7 mouse cellular contexts compared by ENCODE assay signal in genomic region chr9:64638250-64638649, GRCm38 (mm10).
A peak's percentile ranks its signal among the peaks of the same experiment; 100 is the strongest.
DNase-seq lines count a peak whose midpoint lies in the region; ATAC-seq and TF ChIP-seq lines count a peak whose summit lies in the region.

No protein-coding gene starts in this region.

- H3K27ac ChIP-seq in forebrain, embryonic 15.5 days (replicated peaks): no peak overlapping the region
- no peak overlapping the region for H3K27ac ChIP-seq in hindbrain, embryonic 13.5 days
- no peak overlapping the region for H3K27ac ChIP-seq in limb, embryonic 14.5 days (replicated peaks; ENCODE audit: low read depth, low read length)
- H3K27ac ChIP-seq in midbrain, embryonic 15.5 days: no peak overlapping the region

- no peaks in the 10 kb centered on the region for H3K36me3 ChIP-seq in forebrain, embryonic 15.5 days
- no peaks in the 10 kb centered on the region for H3K36me3 ChIP-seq in hindbrain, embryonic 13.5 days
- H3K36me3 ChIP-seq in limb, embryonic 14.5 days (ENCODE audit: control insufficient read depth, insufficient read depth, low read length): no peaks in the 10 kb centered on the region
- H3K36me3 ChIP-seq in midbrain, embryonic 15.5 days (replicated peaks): no peaks in the 10 kb centered on the region

- no peak for ATAC-seq in forebrain, embryonic 15.5 days (replicated peaks)
- ATAC-seq in hindbrain, embryonic 13.5 days (ENCODE audit: low FRiP score): peak; percentile 37; the same call in 1 of the 2 replicates
- no peak for ATAC-seq in limb, embryonic 14.5 days (ENCODE audit: low FRiP score, low read depth)
- ATAC-seq in midbrain, embryonic 15.5 days (replicated peaks): no peak

- H3K9ac ChIP-seq in forebrain, embryonic 15.5 days (replicated peaks): no peak overlapping the region
- H3K9ac ChIP-seq in hindbrain, embryonic 13.5 days: peak overlapping the region; percentile 46; the same call in 1 of the 2 replicates
- H3K9ac ChIP-seq in limb, embryonic 14.5 days (ENCODE audit: low read depth, low read length, severe bottlenecking): no peak overlapping the region
- no peak overlapping the region for H3K9ac ChIP-seq in midbrain, embryonic 15.5 days

- WGBS in forebrain, embryonic 15.5 days: 3% methylated on average over 22 of the region's 22 CpGs
- 2% methylated on average over 22 of the region's 22 CpGs for WGBS in hindbrain, embryonic 13.5 days
- 4% methylated on average over 21 of the region's 22 CpGs for whole genome bisulfite sequencing in limb, embryonic 14.5 days
- 5% methylated on average over 22 of the region's 22 CpGs for WGBS in midbrain, embryonic 15.5 days

- no peaks in the 10 kb centered on the region for H3K9me3 ChIP-seq in forebrain, embryonic 15.5 days
- no peaks in the 10 kb centered on the region for H3K9me3 ChIP-seq in hindbrain, embryonic 13.5 days
- no peaks in the 10 kb centered on the region for H3K9me3 ChIP-seq in limb, embryonic 14.5 days (ENCODE audit: control insufficient read depth, low read length)
- H3K9me3 ChIP-seq in midbrain, embryonic 15.5 days: no peaks in the 10 kb centered on the region

- H3K4me3 ChIP-seq in forebrain, embryonic 15.5 days: no peak overlapping the region
- no peak overlapping the region; the same call in 1 of the 2 replicates for H3K4me3 ChIP-seq in hindbrain, embryonic 13.5 days
- 0 out of 2 replicates have a peak overlapping the region, but pooled peaks have one; percentile 18 for H3K4me3 ChIP-seq in limb, embryonic 14.5 days (replicated peaks; ENCODE audit: low read length)
- H3K4me3 ChIP-seq in midbrain, embryonic 15.5 days: no peak overlapping the region; the same call in 1 of the 2 replicates

- peaks cover 25% of the 10 kb centered on the region for H3K4me1 ChIP-seq in forebrain, embryonic 15.5 days
- H3K4me1 ChIP-seq in hindbrain, embryonic 13.5 days (replicated peaks): peaks cover 41% of the 10 kb centered on the region
- H3K4me1 ChIP-seq in limb, embryonic 14.5 days (ENCODE audit: control insufficient read depth, insufficient read depth, low read length): no peaks in the 10 kb centered on the region
- H3K4me1 ChIP-seq in midbrain, embryonic 15.5 days: peaks cover 31% of the 10 kb centered on the region

- no peak for TF ChIP-seq POLR2A in limb, embryonic 14.5 days (IDR thresholded peaks at IDR 0.05; ENCODE audit: borderline replicate concordance, extremely low read depth, insufficient read depth, insufficient read length)

- peak; percentile 72 for DNase-seq in MN1 (ENCODE audit: low spot score)
- DNase-seq in adrenal gland, adult 2 months: peak; percentile 58
- DNase-seq in limb, embryonic 14.5 days (ENCODE audit: low spot score): no peak
- no peak for DNase-seq in layer of hippocampus, adult 9-10 months (ENCODE audit: low spot score)

- no peaks in the 10 kb centered on the region for H3K27me3 ChIP-seq in forebrain, embryonic 15.5 days
- H3K27me3 ChIP-seq in hindbrain, embryonic 13.5 days: peaks cover 48% of the 10 kb centered on the region
- H3K27me3 ChIP-seq in limb, embryonic 14.5 days (ENCODE audit: control insufficient read depth, insufficient read depth, low read length): no peaks in the 10 kb centered on the region
- 0 out of 2 replicates have a peak, but pooled peaks cover 9% of the 10 kb centered on the region for H3K27me3 ChIP-seq in midbrain, embryonic 15.5 days (replicated peaks)

- peak overlapping the region; percentile 33 for H3K4me2 ChIP-seq in forebrain, embryonic 15.5 days (replicated peaks)
- peak overlapping the region; percentile 48 for H3K4me2 ChIP-seq in hindbrain, embryonic 13.5 days
- peak overlapping the region; percentile 40 for H3K4me2 ChIP-seq in limb, embryonic 14.5 days (replicated peaks; ENCODE audit: low read depth, low read length, severe bottlenecking)
- H3K4me2 ChIP-seq in midbrain, embryonic 15.5 days: peak overlapping the region; percentile 41

Comparison
In these comparisons a context has a peak if more than half of its experiments do, and no peak if none do; other contexts are left out.
1. DNase-seq: peak in MN1 (single experiment) and adrenal gland, adult 2 months (single experiment); none in limb, embryonic 14.5 days (single experiment) and layer of hippocampus, adult 9-10 months (single experiment).
2. Peak in every context shown above with its lines, with median percentiles within 50 percentile points of each other: H3K4me2 ChIP-seq.